Mouse (Mus musculus) right cerebral cortex, adult 2 months (tissue): ENCODE data around the gene Ecm2.

Experiments used
- DNase-seq, 2 experiments: peaks; one replicate each; pipeline ENCODE4 v3.0.0; 2021 to 2022; ENCODE audit warnings: low spot score in 2 of 2

The Ecm2 gene

GRCm38 (mm10) chr13:49507176-49507575, 2.6 kb downstream of the Ecm2 start:
- DNase-seq, result no peak

GRCm38 (mm10) chr13:49518761-49519160, 14.2 kb downstream of the Ecm2 start:
- DNase-seq, result no peak

GRCm38 (mm10) chr13:49526235-49526634, 21.6 kb downstream of the Ecm2 start:
- no peak for DNase-seq

GRCm38 (mm10) chr13:49530636-49531035, 26.0 kb downstream of the Ecm2 start:
- no peak for DNase-seq

GRCm38 (mm10) chr13:49536946-49537345, 32.3 kb downstream of the Ecm2 start:
- DNase-seq, result no peak

- no peak for DNase-seq
These were observed 34.1 kb downstream of the Ecm2 start for GRCm38 (mm10) chr13:49538693-49539092.

- no peak for DNase-seq
These were observed 39.7 kb downstream of the Ecm2 start, which contains the start of gene Aspn for GRCm38 (mm10) chr13:49544279-49544678. Gene Aspn (plus strand): TSS chr13:49544443.

- no peak for DNase-seq
These were observed 41.0 kb downstream of the Ecm2 start for GRCm38 (mm10) chr13:49545646-49546045.

GRCm38 (mm10) chr13:49546517-49546916, 41.9 kb downstream of the Ecm2 start:
- DNase-seq, result no peak

GRCm38 (mm10) chr13:49547563-49548150, 43.0 kb downstream of the Ecm2 start:
- DNase-seq, result no peak

- DNase-seq, result no peak
These were observed 45.0 kb downstream of the Ecm2 start for GRCm38 (mm10) chr13:49549616-49550015.

GRCm38 (mm10) chr13:49554519-49554918, 49.9 kb downstream of the Ecm2 start:
- no peak for DNase-seq

GRCm38 (mm10) chr13:49556203-49556602, 51.6 kb downstream of the Ecm2 start:
- no peak for DNase-seq

GRCm38 (mm10) chr13:49556924-49557323, 52.3 kb downstream of the Ecm2 start:
- DNase-seq, result no peak

- DNase-seq, result no peak
These were observed 54.6 kb downstream of the Ecm2 start for GRCm38 (mm10) chr13:49559185-49559584.

GRCm38 (mm10) chr13:49560886-49561285, 56.3 kb downstream of the Ecm2 start:
- no peak for DNase-seq

- DNase-seq, result no peak
These were observed 59.7 kb downstream of the Ecm2 start for GRCm38 (mm10) chr13:49564347-49564746.

GRCm38 (mm10) chr13:49570371-49570770, 65.8 kb downstream of the Ecm2 start:
- DNase-seq, result no peak

- no peak for DNase-seq
These were observed 66.8 kb downstream of the Ecm2 start for GRCm38 (mm10) chr13:49571418-49571817.

- DNase-seq, result no peak
These were observed 77.2 kb downstream of the Ecm2 start, which contains the start of gene Omd for GRCm38 (mm10) chr13:49581541-49582530. Gene Omd (plus strand): TSS chr13:49582462.
